Mouse (Mus musculus): ENCODE results near the gene Aff1. TPM values are rescaled to one million over a fixed set of nuclear protein-coding genes. Genes with fewer than 3 reads are reported as not detected.
A peak's percentile ranks its signal among the peaks of the same experiment; 100 is the strongest.

Gene Aff1
- polyA plus RNA-seq, 1 experiment, result 16.2 TPM

- H3K4me3 ChIP-seq (ENCODE audit: extremely low read depth, insufficient read depth, insufficient read length), result no peak overlapping the region
- no peaks in the 10 kb centered on the region for H3K27me3 ChIP-seq (ENCODE audit: control insufficient read depth, insufficient read depth, low read length)
- no peak for DNase-seq (ENCODE audit: low read depth in 1 of 2, low spot score in 2 of 2)
- H3K36me3 ChIP-seq (ENCODE audit: control insufficient read depth, insufficient read depth, low read length), result peaks cover 13% of the 10 kb centered on the region
- H3K27ac ChIP-seq (ENCODE audit: insufficient read depth, low read length), result no peak overlapping the region
- peaks cover 26% of the 10 kb centered on the region for H3K4me1 ChIP-seq (ENCODE audit: control insufficient read depth, insufficient read depth, insufficient read length)
- WGBS, result 82% methylated on average over 6 of the region's 6 CpGs
- TF ChIP-seq CTCF (IDR thresholded peaks at IDR 0.05; ENCODE audit: extremely low read depth, insufficient read depth, insufficient read length, insufficient replicate concordance), result no peak
- TF ChIP-seq POLR2A (IDR thresholded peaks at IDR 0.05; ENCODE audit: low read depth, low read length), result no peak
Observed at GRCm38 (mm10) chr5:103780836-103781235, 88.7 kb downstream of the Aff1 start.

GRCm38 (mm10) chr5:103783086-103783668 is 91.0 kb downstream of the Aff1 start:
- H3K4me3 ChIP-seq (ENCODE audit: extremely low read depth, insufficient read depth, insufficient read length), result no peak overlapping the region
- H3K27me3 ChIP-seq (ENCODE audit: control insufficient read depth, insufficient read depth, low read length), result no peaks in the 10 kb centered on the region
- no peak overlapping the region for H3K27ac ChIP-seq (ENCODE audit: insufficient read depth, low read length)
- TF ChIP-seq POLR2A (IDR thresholded peaks at IDR 0.05; ENCODE audit: low read depth, low read length), result no peak
- TF ChIP-seq CTCF (IDR thresholded peaks at IDR 0.05; ENCODE audit: extremely low read depth, insufficient read depth, insufficient read length, insufficient replicate concordance), result no peak
- WGBS, result 90% methylated on average over 11 of the region's 11 CpGs
- peaks cover 19% of the 10 kb centered on the region for H3K4me1 ChIP-seq (ENCODE audit: control insufficient read depth, insufficient read depth, insufficient read length)
- no peak for DNase-seq (ENCODE audit: low read depth in 1 of 2, low spot score in 2 of 2)
- H3K36me3 ChIP-seq (ENCODE audit: control insufficient read depth, insufficient read depth, low read length), result peaks cover 24% of the 10 kb centered on the region

- Histone ChIP-seq H3K27ac (ENCODE audit: insufficient read depth, low read length) (no peak overlapping the region), H3K4me1 (ENCODE audit: control insufficient read depth, insufficient read depth, insufficient read length) (no peaks in the 10 kb centered on the region), H3K36me3 (ENCODE audit: control insufficient read depth, insufficient read depth, low read length) (peaks cover 31% of the 10 kb centered on the region), H3K4me3 (ENCODE audit: extremely low read depth, insufficient read depth, insufficient read length) (no peak overlapping the region), H3K27me3 (ENCODE audit: control insufficient read depth, insufficient read depth, low read length) (no peaks in the 10 kb centered on the region)
- DNase-seq (ENCODE audit: low read depth in 1 of 2, low spot score in 2 of 2), result no peak
- TF ChIP-seq POLR2A (IDR thresholded peaks at IDR 0.05; ENCODE audit: low read depth, low read length), result no peak
- TF ChIP-seq CTCF (IDR thresholded peaks at IDR 0.05; ENCODE audit: extremely low read depth, insufficient read depth, insufficient read length, insufficient replicate concordance), result no peak
- WGBS, result 92% methylated on average over 10 of the region's 10 CpGs
Observed at GRCm38 (mm10) chr5:103786096-103786495, 93.9 kb downstream of the Aff1 start.

GRCm38 (mm10) chr5:103788476-103788875 is 96.3 kb downstream of the Aff1 start:
- DNase-seq (ENCODE audit: low read depth in 1 of 2, low spot score in 2 of 2), result no peak
- Histone ChIP-seq H3K27ac (ENCODE audit: insufficient read depth, low read length) (no peak overlapping the region), H3K27me3 (ENCODE audit: control insufficient read depth, insufficient read depth, low read length) (no peaks in the 10 kb centered on the region), H3K4me3 (ENCODE audit: extremely low read depth, insufficient read depth, insufficient read length) (no peak overlapping the region), H3K4me1 (ENCODE audit: control insufficient read depth, insufficient read depth, insufficient read length) (no peaks in the 10 kb centered on the region), H3K36me3 (ENCODE audit: control insufficient read depth, insufficient read depth, low read length) (peaks cover 35% of the 10 kb centered on the region)
- TF ChIP-seq CTCF (IDR thresholded peaks at IDR 0.05; ENCODE audit: extremely low read depth, insufficient read depth, insufficient read length, insufficient replicate concordance) (no peak), POLR2A (IDR thresholded peaks at IDR 0.05; ENCODE audit: low read depth, low read length) (no peak)
- whole genome bisulfite sequencing, result 83% methylated on average over 6 of the region's 6 CpGs

- 92% methylated on average over 2 of the region's 2 CpGs for WGBS
- Histone ChIP-seq H3K27me3 (ENCODE audit: control insufficient read depth, insufficient read depth, low read length) (no peaks in the 10 kb centered on the region), H3K27ac (ENCODE audit: insufficient read depth, low read length) (0 out of 2 replicates have a peak overlapping the region, but pooled peaks have one; percentile 14), H3K36me3 (ENCODE audit: control insufficient read depth, insufficient read depth, low read length) (peaks cover 32% of the 10 kb centered on the region), H3K4me1 (ENCODE audit: control insufficient read depth, insufficient read depth, insufficient read length) (no peaks in the 10 kb centered on the region), H3K4me3 (ENCODE audit: extremely low read depth, insufficient read depth, insufficient read length) (no peak overlapping the region)
- DNase-seq (ENCODE audit: low read depth in 1 of 2, low spot score in 2 of 2), result no peak
- TF ChIP-seq POLR2A (IDR thresholded peaks at IDR 0.05; ENCODE audit: low read depth, low read length) (no peak), CTCF (IDR thresholded peaks at IDR 0.05; ENCODE audit: extremely low read depth, insufficient read depth, insufficient read length, insufficient replicate concordance) (no peak)
Observed at GRCm38 (mm10) chr5:103788976-103789375, 96.8 kb downstream of the Aff1 start.

GRCm38 (mm10) chr5:103789619-103790116 is 97.5 kb downstream of the Aff1 start:
- H3K27ac ChIP-seq (ENCODE audit: insufficient read depth, low read length), result peak overlapping the region; percentile 14; the same call in 1 of the 2 replicates
- H3K36me3 ChIP-seq (ENCODE audit: control insufficient read depth, insufficient read depth, low read length), result peaks cover 28% of the 10 kb centered on the region
- TF ChIP-seq CTCF (IDR thresholded peaks at IDR 0.05; ENCODE audit: extremely low read depth, insufficient read depth, insufficient read length, insufficient replicate concordance) (no peak), POLR2A (IDR thresholded peaks at IDR 0.05; ENCODE audit: low read depth, low read length) (no peak)
- 88% methylated on average over 9 of the region's 9 CpGs for WGBS
- no peak overlapping the region for H3K4me3 ChIP-seq (ENCODE audit: extremely low read depth, insufficient read depth, insufficient read length)
- no peaks in the 10 kb centered on the region for H3K27me3 ChIP-seq (ENCODE audit: control insufficient read depth, insufficient read depth, low read length)
- no peaks in the 10 kb centered on the region for H3K4me1 ChIP-seq (ENCODE audit: control insufficient read depth, insufficient read depth, insufficient read length)
- no peak for DNase-seq (ENCODE audit: low read depth in 1 of 2, low spot score in 2 of 2)

GRCm38 (mm10) chr5:103791741-103792140 is 99.6 kb downstream of the Aff1 start:
- H3K4me1 ChIP-seq (ENCODE audit: control insufficient read depth, insufficient read depth, insufficient read length), result no peaks in the 10 kb centered on the region
- TF ChIP-seq POLR2A (IDR thresholded peaks at IDR 0.05; ENCODE audit: low read depth, low read length), result no peak
- TF ChIP-seq CTCF (IDR thresholded peaks at IDR 0.05; ENCODE audit: extremely low read depth, insufficient read depth, insufficient read length, insufficient replicate concordance), result no peak
- 91% methylated on average over 7 of the region's 7 CpGs for WGBS
- H3K36me3 ChIP-seq (ENCODE audit: control insufficient read depth, insufficient read depth, low read length), result peaks cover 18% of the 10 kb centered on the region
- no peak overlapping the region for H3K4me3 ChIP-seq (ENCODE audit: extremely low read depth, insufficient read depth, insufficient read length)
- H3K27me3 ChIP-seq (ENCODE audit: control insufficient read depth, insufficient read depth, low read length), result no peaks in the 10 kb centered on the region
- DNase-seq (ENCODE audit: low read depth in 1 of 2, low spot score in 2 of 2), result no peak
- H3K27ac ChIP-seq (ENCODE audit: insufficient read depth, low read length), result no peak overlapping the region

All from spleen, adult 2 months (tissue).